Mouse (Mus musculus) forebrain, embryonic 11.5 days (tissue): ENCODE data around the gene Bet1l. TPM values are rescaled to one million over a fixed set of nuclear protein-coding genes. Genes with fewer than 3 reads are reported as not detected.

Experiments used
- ATAC-seq: fragments of 200-750 bp; cut with Nextera tagmentation; replicated peaks from 2 replicates; pipeline ENCODE4 v1.8.0; 2017; ENCODE audit warnings: moderate TSS enrichment; ENCODE audit not compliant: low FRiP score
- DNase-seq: peaks from one replicate; pipeline ENCODE4 v3.0.0-alpha.2; 2017; ENCODE audit warnings: low spot score
- H3K27ac ChIP-seq: fragments of 300-500 bp; sonication (generic); 2 replicates; pipeline ENCODE4 v1.5.1; 2014; ENCODE audit warnings: low read depth, low read length
- H3K27me3 ChIP-seq: fragments of 300-500 bp; sonication (generic); 2 replicates; pipeline ENCODE4 v1.6.1; 2014; ENCODE audit warnings: mild to moderate bottlenecking, low read length, mixed read lengths; ENCODE audit not compliant: control insufficient read depth, insufficient read depth
- H3K36me3 ChIP-seq: fragments of 300-500 bp; sonication (generic); 2 replicates; pipeline ENCODE4 v1.6.1; 2014; ENCODE audit warnings: mild to moderate bottlenecking, low read length, moderate library complexity, mixed read lengths; ENCODE audit not compliant: control insufficient read depth, insufficient read depth
- H3K4me1 ChIP-seq: fragments of 300-500 bp; sonication (generic); replicated peaks from 2 replicates; pipeline ENCODE4 v1.6.1; 2014; ENCODE audit warnings: low read length, mixed read lengths; ENCODE audit not compliant: control insufficient read depth, insufficient read depth
- H3K4me2 ChIP-seq: fragments of 300-500 bp; sonication (generic); 2 replicates; pipeline ENCODE4 v1.6.1; 2014; ENCODE audit warnings: low read depth, mild to moderate bottlenecking, low read length, moderate library complexity, mixed read lengths; ENCODE audit not compliant: severe bottlenecking
- H3K4me3 ChIP-seq: fragments of 300-500 bp; sonication (generic); 2 replicates; pipeline ENCODE4 v1.5.1; 2014; ENCODE audit warnings: low read depth, low read length
- H3K9ac ChIP-seq: fragments of 300-500 bp; sonication (generic); 2 replicates; pipeline ENCODE4 v1.6.1; 2014; ENCODE audit warnings: low read length
- H3K9me3 ChIP-seq: fragments of 300-500 bp; sonication (generic); 2 replicates; pipeline ENCODE4 v1.6.1; 2016; ENCODE audit warnings: low read length, mixed read lengths; ENCODE audit not compliant: control insufficient read depth
- WGBS: fragments of 180-500 bp; shearing (Covaris S2); extraction: QIAGEN DNeasy Blood & Tissue Kit; methylation state at CpG from one replicate; pipeline ENCODE4 v1.1.7; 2014; 5-methylcytosine and 5-hydroxymethylcytosine counted together
- polyA plus RNA-seq: library from polyadenylated mRNA; unstranded; fragments of >200 nt; fragmentation: Nextera tagmentation; extraction: Ambion mirVana; gene quantifications from 2 replicates; pipeline ENCODE4 v1.2.1, GENCODE M21; 2014

Gene Bet1l
- polyA plus RNA-seq, 1 experiment from 2014 or later = 29.1 TPM

DNA sequence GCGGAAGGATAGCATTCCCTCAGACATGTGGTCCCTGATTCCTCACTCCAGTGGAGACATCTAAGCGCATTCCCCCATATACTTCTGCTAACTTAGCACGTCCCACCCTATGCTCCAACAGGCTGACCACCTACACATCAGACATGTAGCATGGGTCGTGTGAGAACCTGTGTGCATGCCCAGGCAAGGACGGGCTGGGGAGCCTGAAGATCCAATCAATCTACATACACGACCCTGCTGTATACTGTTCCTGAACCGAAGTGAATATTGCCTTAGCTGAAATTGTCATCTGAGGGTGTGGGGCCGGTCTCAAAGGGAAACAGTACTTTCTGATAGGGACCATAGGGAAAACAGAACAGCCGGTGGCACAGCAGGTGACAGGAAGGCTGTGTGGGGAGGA is 2.2 kb downstream of the Bet1l start:
- Histone ChIP-seq H3K27ac (no peak overlapping the region), H3K9me3 (no peaks in the 10 kb centered on the region), H3K4me2 (peak overlapping the region; percentile 98), H3K27me3 (no peaks in the 10 kb centered on the region), H3K36me3 (peaks cover 5% of the 10 kb centered on the region), H3K4me1 (peaks cover 15% of the 10 kb centered on the region), H3K9ac (peak overlapping the region; percentile 87; the same call in 1 of the 2 replicates), H3K4me3 (peak overlapping the region; percentile 79)
- no peak for ATAC-seq
- DNase-seq = no peak
- 80% methylated on average over 9 of the region's 9 CpGs for WGBS

DNA sequence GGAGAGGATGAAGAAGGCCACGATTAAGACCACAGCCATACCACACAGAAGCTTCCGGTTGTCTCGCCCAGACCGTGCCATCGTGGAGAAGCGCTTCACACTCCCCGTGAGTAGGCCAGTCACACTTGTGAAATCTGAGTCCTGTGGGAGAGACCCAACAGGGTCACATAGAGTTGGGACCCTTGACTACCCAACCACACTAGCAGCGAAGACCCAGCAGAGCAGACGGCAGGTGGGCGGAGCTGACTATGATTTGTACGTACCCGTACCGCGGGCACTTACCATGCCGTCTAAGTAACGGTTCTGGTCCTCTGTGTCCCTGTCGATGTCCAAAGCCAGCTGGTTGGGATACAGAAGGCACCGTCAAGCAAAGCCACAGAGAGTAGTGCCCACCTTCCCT is 2.9 kb downstream of the Bet1l start:
- Histone ChIP-seq H3K4me1 (peaks cover 15% of the 10 kb centered on the region), H3K27me3 (no peaks in the 10 kb centered on the region), H3K9ac (no peak overlapping the region), H3K9me3 (no peaks in the 10 kb centered on the region), H3K4me3 (no peak overlapping the region), H3K4me2 (no peak overlapping the region), H3K27ac (no peak overlapping the region), H3K36me3 (peaks cover 5% of the 10 kb centered on the region)
- ATAC-seq (no peak), DNase-seq (peak; percentile 44)
- 95% methylated on average over 18 of the region's 18 CpGs for WGBS

DNA sequence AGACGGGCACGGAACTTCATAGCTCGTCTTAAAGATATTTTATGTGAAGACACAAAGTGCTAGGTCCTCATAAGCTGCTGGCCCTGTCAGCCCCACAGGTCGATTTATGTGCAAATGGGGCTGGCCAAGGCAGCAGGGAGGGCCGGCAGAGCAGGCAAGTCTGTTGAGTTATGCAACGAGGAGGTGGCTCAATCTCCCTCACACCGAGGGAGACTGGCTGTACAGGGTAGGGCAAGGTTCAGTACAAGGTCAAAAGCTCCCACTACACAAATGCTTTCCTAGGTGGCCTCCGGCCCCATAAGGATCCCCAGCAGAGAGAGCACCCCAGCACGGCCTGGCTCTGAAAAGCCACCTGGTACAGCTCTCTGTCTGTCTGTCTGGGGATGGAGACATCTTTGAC is 4.0 kb downstream of the Bet1l start:
- H3K4me2 ChIP-seq = no peak overlapping the region
- no peak overlapping the region for H3K27ac ChIP-seq
- WGBS = 91% methylated on average over 9 of the region's 9 CpGs
- ATAC-seq (no peak), DNase-seq (no peak)
- H3K36me3 ChIP-seq = peaks cover 5% of the 10 kb centered on the region; the same call in 1 of the 2 replicates
- H3K27me3 ChIP-seq = no peaks in the 10 kb centered on the region
- no peak overlapping the region for H3K9ac ChIP-seq
- H3K4me1 ChIP-seq = peaks cover 13% of the 10 kb centered on the region
- no peak overlapping the region for H3K4me3 ChIP-seq
- H3K9me3 ChIP-seq = no peaks in the 10 kb centered on the region

DNA sequence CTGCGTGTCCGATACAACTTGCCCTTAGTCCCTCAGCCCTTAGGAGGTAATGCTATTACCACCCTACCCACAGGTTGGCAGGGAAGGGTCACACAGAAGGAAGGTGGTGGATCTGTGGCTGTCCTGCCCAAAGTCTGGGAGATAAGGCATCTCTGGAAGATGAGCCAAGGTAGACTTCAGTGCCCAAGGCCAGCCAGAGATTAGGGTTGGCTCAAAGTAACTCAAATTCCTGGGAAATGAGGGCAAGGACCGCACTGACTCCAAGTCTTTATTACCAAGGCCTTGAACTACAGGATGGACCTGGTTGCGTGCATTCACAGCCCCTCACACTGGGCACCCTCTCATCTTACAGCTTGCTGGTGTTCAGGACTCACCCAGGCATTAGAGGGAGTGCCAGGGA is 5.5 kb downstream of the Bet1l start:
- H3K9me3 ChIP-seq = no peaks in the 10 kb centered on the region
- WGBS = 95% methylated on average over 4 of the region's 4 CpGs
- no peak overlapping the region for H3K4me3 ChIP-seq
- no peak overlapping the region for H3K4me2 ChIP-seq
- DNase-seq (no peak), ATAC-seq (no peak)
- no peak overlapping the region for H3K9ac ChIP-seq
- H3K4me1 ChIP-seq = peaks cover 7% of the 10 kb centered on the region; the same call in 1 of the 2 replicates
- no peaks in the 10 kb centered on the region for H3K27me3 ChIP-seq
- peaks cover 5% of the 10 kb centered on the region; the same call in 1 of the 2 replicates for H3K36me3 ChIP-seq
- H3K27ac ChIP-seq = no peak overlapping the region

DNA sequence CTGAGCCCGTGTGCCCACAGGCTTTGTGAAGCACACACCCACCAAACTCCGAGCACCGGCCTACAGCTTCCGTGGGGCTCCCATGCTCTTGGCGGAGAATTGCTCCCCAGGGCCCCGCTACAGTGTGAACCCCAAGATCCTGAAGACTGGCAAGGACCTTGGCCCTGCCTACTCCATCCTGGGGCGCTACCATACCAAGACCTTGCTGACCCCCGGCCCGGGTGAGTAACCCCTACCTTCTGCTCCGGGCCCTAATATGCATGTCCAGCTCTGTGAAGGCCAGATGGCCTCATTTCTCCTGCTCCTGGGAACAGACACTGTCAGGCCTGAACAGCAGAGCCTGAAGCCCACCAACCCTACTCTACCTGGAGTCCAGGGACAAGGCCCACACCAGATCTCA is 8.8 kb downstream of the Bet1l start:
- Histone ChIP-seq H3K4me2 (no peak overlapping the region), H3K9me3 (no peaks in the 10 kb centered on the region), H3K27me3 (no peaks in the 10 kb centered on the region), H3K36me3 (peaks cover 5% of the 10 kb centered on the region; the same call in 1 of the 2 replicates), H3K4me1 (no peaks in the 10 kb centered on the region), H3K27ac (no peak overlapping the region), H3K4me3 (no peak overlapping the region), H3K9ac (no peak overlapping the region)
- WGBS = 93% methylated on average over 10 of the region's 10 CpGs
- no peak for DNase-seq
- ATAC-seq = no peak

DNA sequence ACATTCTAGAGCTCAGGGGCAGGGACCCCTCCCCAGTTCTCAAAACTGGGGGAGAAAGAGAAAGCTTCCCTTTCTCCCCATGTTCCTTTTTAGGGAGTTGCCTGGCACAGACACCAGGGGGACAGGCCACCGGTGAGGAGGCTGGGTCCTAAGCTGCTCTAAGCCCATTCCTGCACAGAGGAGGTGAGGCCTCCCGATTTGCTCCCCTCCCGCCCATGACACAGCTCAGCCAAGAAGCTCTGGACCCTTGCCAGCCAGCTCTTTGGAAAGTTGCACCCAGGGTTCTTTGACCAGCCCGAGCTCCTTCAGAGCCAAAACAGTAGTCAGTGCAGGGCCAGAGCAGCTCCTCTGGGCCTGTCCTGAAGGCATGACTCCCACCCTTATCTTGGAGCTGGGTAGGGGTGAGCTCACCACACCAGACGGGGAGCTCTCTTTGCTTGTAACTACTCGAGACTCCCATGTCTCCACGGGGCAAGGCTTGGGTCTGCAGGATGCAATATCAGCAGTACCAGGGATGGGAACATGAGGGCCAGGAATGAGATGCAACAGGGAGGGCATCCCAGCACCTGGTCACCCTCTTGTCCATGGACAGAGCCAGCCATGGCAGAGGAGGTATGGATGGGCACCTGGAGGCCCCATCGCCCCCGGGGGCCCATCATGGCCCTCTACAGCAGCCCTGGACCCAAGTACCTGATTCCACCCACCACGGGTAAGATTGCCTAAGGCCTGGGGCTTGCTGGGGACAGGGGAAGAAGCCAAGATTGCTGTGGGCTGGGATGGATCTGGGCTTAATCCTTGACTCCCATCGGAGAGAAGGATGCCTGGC is 9.4 kb downstream of the Bet1l start, which contains the start of gene Odf3:
Gene Odf3, plus strand, starts transcription at position 51 of the 826 bp plus-strand sequence.
- Histone ChIP-seq H3K9me3 (no peaks in the 10 kb centered on the region), H3K27me3 (no peaks in the 10 kb centered on the region), H3K9ac (no peak within 1 kb of the TSS), H3K4me1 (no peaks in the 10 kb centered on the region), H3K4me3 (no peak within 1 kb of the TSS), H3K36me3 (no peaks in the 10 kb centered on the region), H3K27ac (no peak within 1 kb of the TSS), H3K4me2 (no peak within 1 kb of the TSS)
- whole genome bisulfite sequencing = 72% methylated on average over 11 of the region's 11 CpGs
- ATAC-seq (no peak), DNase-seq (peak; percentile 48)

DNA sequence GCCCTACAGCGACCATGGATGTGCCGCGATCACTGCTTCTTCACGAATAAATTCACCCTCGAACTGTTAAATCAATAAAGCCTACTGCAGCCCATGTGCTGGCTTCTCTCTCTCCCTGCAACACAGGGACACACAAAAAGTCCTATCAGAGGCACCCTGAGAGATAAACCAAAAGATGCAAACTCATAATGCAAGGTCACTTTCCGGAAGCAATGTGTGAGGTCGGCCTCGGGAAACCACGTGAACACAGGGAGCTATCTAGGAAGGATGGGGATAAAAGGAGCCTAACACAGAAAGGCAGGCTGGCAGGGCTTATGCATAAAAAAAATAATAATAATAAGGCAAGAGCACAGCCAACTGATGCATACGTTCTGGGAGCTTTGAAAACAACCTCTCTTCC is 10.7 kb downstream of the Bet1l start:
- WGBS = 86% methylated on average over 10 of the region's 10 CpGs
- DNase-seq (no peak), ATAC-seq (no peak)

DNA sequence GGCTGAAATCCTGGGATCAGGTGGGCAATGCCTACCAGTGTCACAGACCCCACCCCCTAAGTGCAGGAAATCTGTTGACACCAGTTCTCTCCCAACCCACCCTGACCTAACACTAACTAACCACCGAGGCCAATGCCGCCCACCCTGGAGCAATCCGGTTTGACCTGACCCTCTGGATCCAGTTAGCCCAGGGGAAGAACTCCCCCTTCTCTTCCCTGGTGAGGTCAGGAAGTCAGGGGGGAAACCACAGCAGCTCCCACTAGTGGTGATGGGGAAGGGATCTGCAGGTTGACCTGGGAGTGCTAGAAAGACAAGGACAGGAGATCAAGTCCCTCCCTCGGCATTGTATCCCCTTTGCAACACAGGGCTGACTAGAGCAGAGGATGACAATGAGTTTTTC is 11.7 kb downstream of the Bet1l start:
- DNase-seq (peak; percentile 48), ATAC-seq (no peak)
- Histone ChIP-seq H3K4me1 (no peaks in the 10 kb centered on the region), H3K4me3 (no peak overlapping the region), H3K9ac (no peak overlapping the region), H3K9me3 (no peaks in the 10 kb centered on the region), H3K36me3 (no peaks in the 10 kb centered on the region), H3K27ac (no peak overlapping the region), H3K4me2 (no peak overlapping the region), H3K27me3 (0 out of 2 replicates have a peak, but pooled peaks cover 2% of the 10 kb centered on the region)
- WGBS = 72% methylated on average over 4 of the region's 4 CpGs

More for the DNA sequence above, 10.7 kb downstream of the Bet1l start:
- H3K27me3 ChIP-seq = no peaks in the 10 kb centered on the region
- no peak overlapping the region for H3K9ac ChIP-seq
- no peaks in the 10 kb centered on the region for H3K4me1 ChIP-seq
- no peaks in the 10 kb centered on the region for H3K9me3 ChIP-seq
- no peaks in the 10 kb centered on the region for H3K36me3 ChIP-seq
- no peak overlapping the region for H3K4me2 ChIP-seq
- no peak overlapping the region for H3K27ac ChIP-seq
- no peak overlapping the region for H3K4me3 ChIP-seq
